Mouse (Mus musculus): Measurements from ENCODE around the gene Nacc1.

The Nacc1 gene

GRCm38 (mm10) chr8:84661961-84662571 is 25.6 kb downstream of the Nacc1 start:
- DNase-seq = no peak

GRCm38 (mm10) chr8:84661458-84661871 is 26.2 kb downstream of the Nacc1 start:
- DNase-seq = peak; percentile 89

DNA sequence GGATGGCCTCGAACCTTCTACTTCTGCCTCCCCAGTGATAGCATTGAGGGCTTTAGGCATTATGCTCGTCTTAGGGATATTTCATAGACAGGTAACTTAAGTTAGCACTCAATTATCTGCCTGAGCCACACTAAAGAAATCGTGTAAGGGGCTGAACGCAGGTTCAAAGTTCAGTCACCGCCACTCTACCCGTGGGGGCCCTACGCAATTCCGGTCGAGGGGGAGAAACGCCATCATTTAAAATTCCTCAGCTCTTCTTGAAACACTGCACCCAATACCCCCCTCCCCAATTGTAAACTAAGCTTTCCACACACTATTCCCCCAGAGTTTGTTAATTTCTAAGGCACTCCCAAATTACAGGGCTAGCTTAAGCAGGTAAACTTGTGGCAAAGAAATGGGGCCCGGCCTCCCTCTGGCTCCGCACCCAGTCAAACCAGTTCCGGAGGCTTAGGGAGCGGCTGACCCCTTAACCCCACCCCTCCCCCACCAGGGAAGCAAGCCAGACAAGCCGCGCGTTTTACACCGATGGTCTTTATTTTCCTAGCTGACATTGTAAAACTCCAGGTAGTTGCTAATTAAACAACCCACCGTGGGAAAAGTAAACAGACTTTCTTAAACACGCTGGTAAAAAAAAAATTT is 26.7 kb downstream of the Nacc1 start:
- no peak for DNase-seq

DNA sequence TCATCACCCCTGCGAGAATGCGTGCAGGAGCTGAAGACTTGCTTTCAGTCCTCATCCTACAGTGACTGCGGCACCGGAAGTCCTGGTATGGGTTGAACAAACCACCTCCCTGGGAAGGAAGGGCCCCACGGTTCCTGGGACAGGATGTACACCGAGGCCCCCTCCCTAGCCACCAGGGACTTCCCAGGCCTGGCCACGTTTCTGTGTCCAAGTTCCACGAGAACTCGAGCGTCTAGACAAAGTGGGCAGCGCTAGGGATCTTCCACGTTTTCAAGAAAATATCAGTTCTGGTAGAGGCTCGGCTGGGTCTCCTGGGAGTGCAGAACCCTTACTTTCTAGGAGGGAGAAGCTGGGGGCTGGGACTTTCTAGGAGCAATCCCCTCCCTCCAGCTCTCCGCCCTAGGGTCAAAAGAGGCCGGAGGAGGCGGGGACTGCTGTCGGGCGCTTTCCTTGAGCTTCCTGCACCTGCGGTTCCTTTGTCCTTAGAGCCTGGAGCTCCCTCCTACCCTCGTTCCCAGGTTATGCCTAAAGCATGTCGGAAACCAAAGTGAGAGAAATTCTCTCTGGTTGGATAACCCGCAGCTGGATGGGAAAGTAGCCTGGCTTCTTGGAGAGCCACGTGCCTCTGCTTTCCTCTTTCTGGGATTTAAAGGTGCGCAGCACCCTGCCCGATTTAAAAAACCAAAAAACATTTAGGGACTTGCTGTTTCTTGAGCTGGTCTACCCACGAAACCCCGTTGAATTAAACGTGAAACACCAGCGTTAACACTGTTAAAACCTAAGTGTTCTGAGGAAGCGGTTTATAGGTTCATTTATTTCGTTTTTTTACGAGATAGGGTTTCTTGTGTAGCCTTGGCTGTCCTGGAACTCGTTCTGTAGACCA is 27.5 kb downstream of the Nacc1 start:
- DNase-seq = no peak

GRCm38 (mm10) chr8:84658951-84659350 is 28.7 kb downstream of the Nacc1 start:
- DNase-seq = no peak

DNA sequence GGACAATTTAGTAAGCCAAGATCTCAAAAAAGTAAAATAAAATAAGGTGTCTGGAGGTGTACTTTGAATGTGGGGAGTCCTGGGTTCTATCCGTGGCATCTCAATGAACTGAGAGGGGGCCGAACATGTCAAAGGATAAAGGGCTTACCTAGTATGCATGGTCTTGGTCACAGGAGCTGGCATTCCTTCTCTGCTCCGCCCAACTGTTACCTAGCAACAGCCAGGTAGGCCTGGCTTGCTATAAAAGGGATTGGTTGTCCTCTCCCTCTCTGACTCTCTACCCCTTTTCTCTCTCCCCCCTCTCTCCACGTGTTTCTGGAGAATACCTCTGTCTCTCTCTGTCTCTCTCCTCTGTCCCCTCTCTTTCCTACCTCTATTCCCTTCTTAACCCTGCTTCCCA is 30.0 kb downstream of the Nacc1 start:
- DNase-seq = no peak

DNA sequence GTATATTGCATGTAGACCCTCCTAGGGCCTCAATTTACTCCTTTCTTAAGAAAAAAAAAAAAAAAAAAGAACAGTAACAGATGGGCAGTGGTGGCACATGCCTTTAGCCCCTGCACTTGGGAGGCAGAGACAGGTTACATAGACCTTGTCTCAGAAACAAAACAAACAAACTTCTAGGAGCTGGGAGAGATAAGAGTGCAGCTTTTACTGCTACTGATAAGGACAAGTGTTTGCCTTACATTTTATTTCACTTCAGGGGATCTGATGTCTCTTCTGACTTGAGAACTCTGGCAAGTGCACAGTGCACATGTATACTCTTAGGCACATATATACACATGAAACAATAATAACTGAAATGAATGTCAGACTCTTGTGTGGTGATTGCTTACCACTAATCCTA is 30.5 kb downstream of the Nacc1 start:
- DNase-seq = no peak

GRCm38 (mm10) chr8:84656641-84657126 is 31.0 kb downstream of the Nacc1 start:
- no peak for DNase-seq

GRCm38 (mm10) chr8:84656191-84656525 is 31.5 kb downstream of the Nacc1 start:
- no peak for DNase-seq

DNA sequence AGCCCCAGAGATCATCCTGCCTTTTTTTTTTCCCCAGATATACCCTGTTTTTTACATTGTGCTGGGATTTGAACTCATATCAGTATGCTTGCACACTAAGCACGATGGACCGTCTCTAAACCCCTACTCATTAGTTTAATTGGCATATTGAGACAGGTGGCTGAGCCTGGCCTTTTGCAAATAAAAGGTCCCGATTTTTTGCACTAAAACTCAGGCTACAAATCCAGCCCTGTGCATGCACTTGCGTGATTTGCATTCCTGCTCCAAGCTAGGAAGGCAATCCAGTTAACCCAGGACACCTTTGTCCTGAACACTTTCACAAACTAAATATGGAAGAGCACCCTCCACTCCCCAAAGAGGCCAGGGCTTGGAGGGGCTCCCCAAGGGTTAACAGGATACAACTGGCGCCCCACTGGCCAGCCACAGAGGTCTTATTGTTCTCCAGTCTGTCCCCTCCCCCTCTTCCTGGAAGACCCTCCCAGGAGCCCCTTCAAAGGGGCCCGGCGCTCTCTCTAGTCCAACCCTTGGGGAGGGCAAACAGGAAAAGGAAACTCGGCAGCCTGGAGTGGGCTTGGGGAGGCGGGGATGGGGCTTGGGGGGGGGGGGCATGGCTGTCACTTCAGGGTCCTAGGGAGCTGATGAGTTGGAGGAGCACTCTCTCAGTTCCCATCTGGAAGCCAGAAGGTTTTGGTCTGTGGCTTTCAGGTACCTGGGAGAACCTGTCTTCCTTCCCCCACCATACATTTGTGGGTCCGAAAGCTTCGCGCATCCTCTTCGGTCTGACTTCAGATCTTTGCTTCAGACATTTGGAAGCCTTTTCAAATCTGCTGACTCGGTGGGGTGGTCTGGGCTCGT is 32.1 kb downstream of the Nacc1 start:
- no peak for DNase-seq

- no peak for DNase-seq
These were observed 33.1 kb downstream of the Nacc1 start for GRCm38 (mm10) chr8:84654597-84654996.

DNA sequence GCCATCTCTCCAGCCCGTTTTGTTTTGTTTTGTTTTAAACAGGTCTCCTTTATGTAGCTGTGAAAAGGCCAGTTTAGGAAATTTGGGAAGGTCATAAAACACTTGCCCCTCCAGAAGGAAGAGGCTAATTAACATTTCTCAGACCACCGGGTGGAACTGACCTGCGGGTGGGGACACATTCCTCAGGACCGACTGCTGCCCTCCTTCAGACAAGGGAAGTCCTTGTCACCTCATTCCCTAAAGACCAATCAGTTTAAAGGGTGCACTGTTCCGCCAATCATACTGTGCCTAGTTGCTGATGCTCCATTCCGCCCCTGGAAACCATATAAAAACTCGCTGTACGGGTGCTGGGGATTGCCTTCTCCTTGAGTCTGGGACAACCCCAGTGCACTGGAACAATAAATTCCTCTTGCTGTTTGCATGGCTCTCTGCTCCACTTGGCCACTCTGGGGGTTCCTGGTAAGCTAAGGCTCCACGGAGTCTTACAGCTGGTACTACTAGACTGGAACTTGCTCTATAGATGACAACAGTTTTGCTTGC is 34.5 kb downstream of the Nacc1 start:
- no peak for DNase-seq

DNA sequence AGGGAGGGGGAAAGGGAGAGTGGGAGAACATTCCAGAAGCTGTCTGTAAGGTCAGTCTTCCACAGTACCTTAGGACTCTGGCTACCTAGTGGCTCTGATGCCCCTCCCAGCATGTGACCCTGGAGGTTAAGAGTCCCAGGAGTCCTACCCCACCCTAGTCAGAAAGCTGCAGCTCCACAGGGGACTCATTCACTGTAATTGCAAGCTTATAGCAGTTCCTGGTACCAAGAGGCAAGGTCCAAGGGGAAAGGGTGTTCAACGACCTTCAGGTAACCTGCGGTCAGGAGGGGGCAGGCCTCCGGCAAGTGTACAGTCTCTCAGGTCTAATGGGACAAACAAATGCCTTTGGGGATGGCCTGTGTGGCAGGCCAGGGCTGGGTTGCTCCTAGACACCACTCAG is 37.4 kb downstream of the Nacc1 start:
- no peak for DNase-seq

GRCm38 (mm10) chr8:84647461-84647901 is 40.2 kb downstream of the Nacc1 start:
- DNase-seq = no peak

- DNase-seq = no peak
These were observed 40.9 kb downstream of the Nacc1 start for GRCm38 (mm10) chr8:84646800-84647199.

DNA sequence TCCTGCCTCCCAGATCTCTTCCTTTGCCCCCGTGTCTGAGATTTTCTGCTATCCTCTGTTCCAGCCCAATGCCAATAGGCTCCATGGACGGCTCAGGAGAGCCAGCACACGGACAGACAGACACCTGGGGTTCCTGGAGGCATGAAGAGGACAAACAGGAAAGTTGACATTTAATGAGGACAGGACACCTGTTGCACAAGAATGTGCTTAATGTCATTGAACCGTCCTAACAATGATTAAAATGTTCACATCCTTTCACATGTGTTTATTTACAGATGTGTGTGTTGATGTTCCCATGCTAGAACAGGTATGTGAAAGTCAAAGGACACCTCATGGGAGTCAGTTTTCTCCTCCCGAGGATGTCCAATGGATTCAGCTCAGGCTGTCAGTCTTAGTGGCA is 44.6 kb downstream of the Nacc1 start:
- DNase-seq = no peak

DNA sequence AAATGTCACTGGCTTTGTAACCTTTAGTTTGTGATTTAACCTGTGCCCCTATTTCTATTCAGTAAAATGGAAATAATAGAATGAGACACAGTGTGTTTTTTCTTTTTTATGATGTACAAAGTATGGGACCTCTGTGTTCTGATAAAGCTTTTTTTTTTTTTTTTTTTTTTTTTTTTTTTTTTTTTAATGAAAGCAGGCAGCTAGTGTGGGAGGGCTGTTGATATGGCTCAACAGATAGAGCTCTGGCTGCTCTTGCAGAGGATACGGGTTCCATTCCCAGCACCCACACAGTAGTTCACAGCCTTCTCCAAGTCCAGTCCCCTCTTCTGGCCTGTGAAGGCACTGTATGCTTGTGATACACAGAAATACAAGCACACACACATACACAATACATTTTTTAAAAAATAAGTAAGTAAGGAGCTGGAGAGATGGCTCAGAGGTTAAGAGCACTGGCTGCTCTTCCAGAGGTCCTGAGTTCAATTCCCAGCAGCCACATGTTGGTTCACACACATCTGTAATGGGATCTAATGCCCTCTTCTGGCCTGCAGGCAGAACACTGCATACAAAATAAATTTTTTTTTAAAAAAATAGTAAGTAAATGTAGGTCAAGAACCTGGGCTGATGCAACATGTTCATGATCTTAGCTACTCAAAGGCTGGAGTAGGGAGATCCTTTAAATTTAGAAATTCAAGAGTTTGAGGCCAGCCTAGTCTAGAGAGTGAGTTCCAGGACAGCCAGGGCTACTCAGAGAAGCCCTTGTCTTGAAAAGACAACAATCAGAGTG is 45.9 kb downstream of the Nacc1 start:
- DNase-seq = no peak

DNA sequence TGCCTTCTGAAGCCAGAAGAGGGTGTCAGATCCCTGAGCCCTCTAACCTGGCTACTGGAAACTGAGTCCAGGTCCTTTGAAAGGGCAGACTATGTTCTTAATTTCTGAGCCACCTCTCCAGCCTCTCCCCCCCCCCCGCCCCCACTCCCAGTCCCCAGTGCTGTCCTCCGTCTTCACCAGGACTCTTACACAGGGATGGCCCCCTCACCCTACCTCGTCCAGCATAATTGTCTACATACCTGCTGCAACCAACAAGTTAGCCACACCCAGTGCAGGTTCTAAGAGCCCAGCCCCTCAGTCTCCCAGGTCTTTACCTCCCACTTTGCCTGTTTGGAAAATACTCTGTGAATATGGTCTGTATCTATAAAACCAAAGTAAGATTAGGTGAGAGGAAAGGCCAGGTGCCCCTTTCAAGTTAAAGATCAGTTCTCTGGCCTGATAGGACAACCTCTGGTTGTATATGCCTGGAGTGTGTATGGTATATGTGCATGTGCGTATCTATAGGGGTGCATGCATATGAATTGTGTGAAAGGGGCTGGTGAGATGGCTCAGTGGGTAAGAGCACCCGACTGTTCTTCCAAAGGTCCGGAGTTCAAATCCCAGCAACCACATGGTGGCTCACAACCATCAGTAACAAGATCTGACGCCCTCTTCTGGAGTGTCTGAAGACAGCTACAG is 46.9 kb downstream of the Nacc1 start:
- DNase-seq = no peak

DNA sequence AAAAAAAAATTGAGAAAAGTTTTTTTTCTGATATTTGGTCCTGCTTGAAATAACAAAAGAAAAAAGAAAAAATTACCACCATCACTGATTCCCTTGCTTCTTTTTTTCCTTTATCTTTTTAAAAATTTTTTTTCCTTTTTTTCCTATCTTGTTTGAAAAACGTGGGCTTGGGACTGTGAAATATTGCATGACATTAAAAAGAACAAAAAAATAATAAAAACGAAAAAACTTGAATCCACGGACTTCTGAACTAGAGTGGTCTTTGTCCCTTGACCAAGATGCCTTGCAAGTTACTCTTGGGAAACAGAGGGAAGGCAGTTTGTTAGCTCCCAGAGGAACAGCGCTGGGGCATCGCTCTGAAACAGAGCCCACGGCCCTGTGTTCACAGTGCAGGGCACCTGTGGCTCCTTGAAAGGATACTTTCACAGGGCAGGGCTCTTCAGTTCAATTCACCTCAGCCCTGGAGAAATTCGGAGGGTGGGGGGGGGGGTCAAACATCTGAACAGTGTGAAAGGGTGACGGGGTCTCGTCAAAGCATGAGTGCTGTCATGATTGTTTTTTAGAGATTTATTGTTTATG is 47.6 kb downstream of the Nacc1 start:
- DNase-seq = no peak

DNA sequence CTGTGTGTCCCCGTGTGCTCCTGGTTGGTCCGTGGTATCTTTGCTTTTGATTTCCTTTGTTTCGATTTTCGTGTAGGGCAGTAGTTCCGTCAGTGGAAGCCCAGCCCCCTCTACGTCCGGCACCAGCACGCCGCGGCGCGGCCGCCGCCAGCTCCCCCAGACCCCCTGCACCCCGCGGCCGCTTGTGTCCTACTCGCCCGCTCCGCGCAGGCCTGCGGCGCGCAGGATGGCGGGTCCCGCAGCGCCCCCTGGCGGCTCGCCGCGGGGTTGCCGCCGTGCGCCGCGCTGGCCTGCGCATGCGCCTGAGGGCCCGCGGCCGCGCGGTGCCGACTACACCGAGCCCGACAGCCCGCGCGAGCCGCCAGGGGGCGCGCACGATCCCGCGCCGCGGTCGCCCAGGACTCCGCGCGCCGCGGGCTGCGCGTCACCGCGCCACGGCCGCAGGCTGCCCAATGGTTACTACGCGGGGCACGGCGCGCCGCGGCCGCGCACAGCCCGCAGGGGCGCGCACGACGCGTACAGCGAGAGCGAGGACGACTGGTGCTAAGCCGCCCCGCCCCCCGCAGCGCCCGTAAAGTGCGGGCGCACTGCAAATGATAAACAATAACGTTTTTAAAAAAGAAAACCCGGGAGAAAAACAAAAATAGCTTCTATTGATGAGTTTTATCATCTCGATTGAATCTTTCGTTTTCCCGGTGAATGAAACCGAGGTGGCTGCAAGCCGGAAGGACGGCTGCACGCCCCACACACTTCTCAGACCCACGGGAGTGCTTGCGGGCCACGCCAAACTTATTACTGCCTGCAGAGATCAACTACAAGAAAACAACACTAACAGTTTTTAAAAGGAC is 48.3 kb downstream of the Nacc1 start:
- peak; percentile 95 for DNase-seq
